Mouse (Mus musculus) forebrain, embryonic 16.5 days (tissue): ENCODE results near the gene Ipo11. TPM values are rescaled to one million over a fixed set of nuclear protein-coding genes. Genes with fewer than 3 reads are reported as not detected.

Source experiments
- ATAC-seq: fragments of 200-750 bp; cut with Nextera tagmentation; 2 replicates; pipeline ENCODE4 v1.8.0; 2017; ENCODE audit warnings: mild to moderate bottlenecking, moderate library complexity
- H3K27ac ChIP-seq: fragments of 300-500 bp; sonication (generic); 2 replicates; pipeline ENCODE4 v1.5.1; 2014; ENCODE audit warnings: low read length, control low read depth
- H3K27me3 ChIP-seq: fragments of 300-500 bp; sonication (generic); replicated peaks from 2 replicates; pipeline ENCODE4 v1.6.1; 2014; ENCODE audit warnings: low read length; ENCODE audit not compliant: control insufficient read depth, insufficient read depth
- H3K36me3 ChIP-seq: fragments of 300-500 bp; sonication (generic); 2 replicates; pipeline ENCODE4 v1.6.1; 2014; ENCODE audit not compliant: control insufficient read depth, insufficient read depth
- H3K4me1 ChIP-seq: fragments of 300-500 bp; sonication (generic); replicated peaks from 2 replicates; pipeline ENCODE4 v1.6.1; 2014; ENCODE audit warnings: low read length; ENCODE audit not compliant: control insufficient read depth, insufficient read depth
- H3K4me2 ChIP-seq: fragments of 300-500 bp; sonication (generic); 2 replicates; pipeline ENCODE4 v1.6.1; 2014; ENCODE audit warnings: mild to moderate bottlenecking, low read length, control low read depth
- H3K4me3 ChIP-seq: fragments of 300-500 bp; sonication (generic); replicated peaks from 2 replicates; pipeline ENCODE4 v1.5.1; 2014; ENCODE audit warnings: mild to moderate bottlenecking, low read length, control low read depth
- H3K9ac ChIP-seq: fragments of 300-500 bp; sonication (generic); replicated peaks from 2 replicates; pipeline ENCODE4 v1.6.1; 2014; ENCODE audit warnings: low read depth, low read length, control low read depth
- H3K9me3 ChIP-seq: fragments of 300-500 bp; sonication (generic); 2 replicates; pipeline ENCODE4 v1.6.1; 2016; ENCODE audit warnings: low read length; ENCODE audit not compliant: control insufficient read depth
- WGBS: fragments of 180-500 bp; shearing (Covaris S2); extraction: QIAGEN DNeasy Blood & Tissue Kit; methylation state at CpG from one replicate; pipeline ENCODE4 v1.1.7; 2014; 5-methylcytosine and 5-hydroxymethylcytosine counted together
- polyA plus RNA-seq: library from polyadenylated mRNA; unstranded; fragments of >200 nt; fragmentation: Nextera tagmentation; extraction: Ambion mirVana; gene quantifications from 2 replicates; pipeline ENCODE4 v1.2.1, GENCODE M21; 2015

Ipo11 gene
- polyA plus RNA-seq, 1 experiment from 2014 or later = 44.9 TPM

GRCm38 (mm10) chr13:106760232-106760875 is 176.4 kb downstream of the Ipo11 start:
- Histone ChIP-seq H3K27ac (no peak overlapping the region), H3K4me2 (no peak overlapping the region), H3K36me3 (no peaks in the 10 kb centered on the region), H3K4me3 (no peak overlapping the region), H3K4me1 (no peaks in the 10 kb centered on the region), H3K27me3 (no peaks in the 10 kb centered on the region), H3K9ac (no peak overlapping the region), H3K9me3 (no peaks in the 10 kb centered on the region)
- WGBS = 85% methylated on average over 14 of the region's 14 CpGs
- no peak for ATAC-seq

GRCm38 (mm10) chr13:106755892-106756291 is 180.9 kb downstream of the Ipo11 start:
- Histone ChIP-seq H3K9me3 (no peaks in the 10 kb centered on the region), H3K36me3 (no peaks in the 10 kb centered on the region), H3K4me2 (no peak overlapping the region), H3K27ac (no peak overlapping the region), H3K9ac (no peak overlapping the region), H3K4me1 (no peaks in the 10 kb centered on the region), H3K27me3 (no peaks in the 10 kb centered on the region), H3K4me3 (no peak overlapping the region)
- 48% methylated on average over 5 of the region's 5 CpGs for WGBS
- ATAC-seq = no peak

GRCm38 (mm10) chr13:106754216-106754615 is 182.5 kb downstream of the Ipo11 start:
- no peaks in the 10 kb centered on the region for H3K27me3 ChIP-seq
- H3K4me2 ChIP-seq = no peak overlapping the region
- H3K9ac ChIP-seq = no peak overlapping the region
- no peaks in the 10 kb centered on the region for H3K36me3 ChIP-seq
- 93% methylated on average over 3 of the region's 3 CpGs for WGBS
- no peak overlapping the region for H3K27ac ChIP-seq
- no peaks in the 10 kb centered on the region for H3K4me1 ChIP-seq
- no peaks in the 10 kb centered on the region for H3K9me3 ChIP-seq
- no peak for ATAC-seq
- no peak overlapping the region for H3K4me3 ChIP-seq

- H3K27me3 ChIP-seq = no peaks in the 10 kb centered on the region
- ATAC-seq = no peak
- no peak overlapping the region for H3K4me3 ChIP-seq
- 83% methylated on average over 1 of the region's 1 CpGs for WGBS
- no peaks in the 10 kb centered on the region for H3K9me3 ChIP-seq
- no peaks in the 10 kb centered on the region for H3K4me1 ChIP-seq
- no peak overlapping the region for H3K4me2 ChIP-seq
- no peaks in the 10 kb centered on the region for H3K36me3 ChIP-seq
- no peak overlapping the region for H3K27ac ChIP-seq
- H3K9ac ChIP-seq = no peak overlapping the region
Observed at GRCm38 (mm10) chr13:106751951-106752350, 184.8 kb downstream of the Ipo11 start.

GRCm38 (mm10) chr13:106746823-106747222 is 189.9 kb downstream of the Ipo11 start:
- no peaks in the 10 kb centered on the region for H3K9me3 ChIP-seq
- no peak overlapping the region for H3K27ac ChIP-seq
- H3K4me1 ChIP-seq = no peaks in the 10 kb centered on the region
- no peak overlapping the region for H3K4me3 ChIP-seq
- H3K27me3 ChIP-seq = no peaks in the 10 kb centered on the region
- H3K9ac ChIP-seq = no peak overlapping the region
- no peaks in the 10 kb centered on the region for H3K36me3 ChIP-seq
- no peak for ATAC-seq
- no peak overlapping the region for H3K4me2 ChIP-seq
- 88% methylated on average over 5 of the region's 5 CpGs for WGBS

- Histone ChIP-seq H3K4me1 (no peaks in the 10 kb centered on the region), H3K9me3 (no peaks in the 10 kb centered on the region), H3K4me2 (no peak overlapping the region), H3K27me3 (no peaks in the 10 kb centered on the region), H3K9ac (no peak overlapping the region), H3K27ac (no peak overlapping the region), H3K36me3 (no peaks in the 10 kb centered on the region), H3K4me3 (no peak overlapping the region)
- 63% methylated on average over 6 of the region's 6 CpGs for WGBS
- no peak for ATAC-seq
Observed at GRCm38 (mm10) chr13:106745201-106745600, 191.6 kb downstream of the Ipo11 start.

Other genes with a start within 250 kb of the Ipo11 start
- gene Dimt1, start 10.2 kb upstream of the Ipo11 start, polyA plus RNA-seq = 50.5 and 54.0 TPM in 2 replicates
- 31.2 and 33.5 TPM in 2 replicates for gene Kif2a, start 85.2 kb upstream of the Ipo11 start, polyA plus RNA-seq